In genomic region chr2:72292573-72292972, GRCm38 (mm10) we compare ENCODE assay signal across 19 mouse cellular contexts. TPM values are rescaled to one million over a fixed set of nuclear protein-coding genes. Genes with fewer than 3 reads are reported as not detected.
DNase-seq lines count a peak whose midpoint lies in the region; ATAC-seq and TF ChIP-seq lines count a peak whose summit lies in the region.
"Had no signal": no experiment of that assay in that cellular context is flagged by ENCODE, and none has a peak within 500 bp of the region (broad histone marks: within the 10 kb centered on the region; RNA-seq: fewer than 3 reads in every experiment).

No protein-coding gene starts in this region.

- DNase-seq in liver, adult 2 months (ENCODE audit: extremely low read depth, low read depth, low spot score) = peak; percentile 40
- DNase-seq in liver, postnatal 0 days = no peak
- peak; percentile 36 for DNase-seq in naive thymus-derived CD4-positive, alpha-beta T cell, adult 2 months (ENCODE audit: low read depth)
- DNase-seq in urinary bladder, adult 18-20 months (ENCODE audit: low spot score in 2 of 2) = no peak
- DNase-seq in frontal cortex, postnatal 10 days (ENCODE audit: low spot score in 2 of 2) = no peak
- no peak for DNase-seq in lung, postnatal 10 days
- DNase-seq: adrenal gland, postnatal 10 days; cerebellum, adult 11 months; cerebellum, adult 8-10 months; cerebellum, postnatal 14 days; heart, postnatal 10 days had no signal

- TF ChIP-seq CTCF in liver, adult 2 months (IDR thresholded peaks at IDR 0.05; ENCODE audit: low read depth, low read length) = no peak
- TF ChIP-seq CTCF in liver, postnatal 0 days (IDR thresholded peaks at IDR 0.05; ENCODE audit: low read depth) = no peak

- no peak overlapping the region for H3K9ac ChIP-seq in liver, adult 2 months (ENCODE audit: low read depth, low read length)
- H3K9ac ChIP-seq in liver, postnatal 0 days (replicated peaks) = no peak overlapping the region
- H3K9ac ChIP-seq: embryonic facial prominence, embryonic 13.5 days; forebrain, embryonic 12.5 days; hindbrain, embryonic 14.5 days had no signal

- peaks cover under 1% of the 10 kb centered on the region; the same call in 1 of the 2 replicates for H3K4me1 ChIP-seq in liver, adult 2 months (ENCODE audit: control insufficient read depth, insufficient read depth, low read length)
- peaks cover 14% of the 10 kb centered on the region for H3K4me1 ChIP-seq in liver, postnatal 0 days (ENCODE audit: insufficient read depth)
- H3K4me1 ChIP-seq: forebrain, embryonic 12.5 days had no signal

- no peaks in the 10 kb centered on the region for H3K27me3 ChIP-seq in liver, adult 2 months (ENCODE audit: control insufficient read depth, insufficient read depth, low read length)
- no peaks in the 10 kb centered on the region for H3K27me3 ChIP-seq in liver, postnatal 0 days (ENCODE audit: insufficient read depth, low read length)
- H3K27me3 ChIP-seq: embryonic facial prominence, embryonic 13.5 days had no signal

- no peaks in the 10 kb centered on the region for H3K9me3 ChIP-seq in liver, postnatal 0 days (ENCODE audit: low read length)
- H3K9me3 ChIP-seq: embryonic facial prominence, embryonic 13.5 days; forebrain, embryonic 12.5 days; hindbrain, embryonic 10.5 days had no signal

- no peak overlapping the region for H3K4me3 ChIP-seq in liver, adult 2 months (ENCODE audit: insufficient read depth, low read depth, low read length)
- no peak overlapping the region for H3K4me3 ChIP-seq in liver, postnatal 0 days (ENCODE audit: low read depth, low read length)
- H3K4me3 ChIP-seq: embryonic facial prominence, embryonic 13.5 days; forebrain, embryonic 12.5 days; hindbrain, embryonic 10.5 days had no signal

- no peaks in the 10 kb centered on the region for H3K36me3 ChIP-seq in liver, adult 2 months (ENCODE audit: control insufficient read depth, insufficient read depth, low read length)
- 0 out of 2 replicates have a peak, but pooled peaks cover 2% of the 10 kb centered on the region for H3K36me3 ChIP-seq in liver, postnatal 0 days (replicated peaks; ENCODE audit: insufficient read depth, low read length)
- H3K36me3 ChIP-seq: embryonic facial prominence, embryonic 13.5 days; forebrain, embryonic 12.5 days; hindbrain, embryonic 10.5 days had no signal

- no peak overlapping the region for H3K27ac ChIP-seq in liver, adult 2 months (replicated peaks; ENCODE audit: insufficient read depth, low read depth, low read length)
- no peak overlapping the region for H3K27ac ChIP-seq in liver, postnatal 0 days (ENCODE audit: low read depth)
- H3K27ac ChIP-seq: embryonic facial prominence, embryonic 13.5 days; forebrain, embryonic 12.5 days; hindbrain, embryonic 10.5 days; hindbrain, embryonic 14.5 days had no signal

- H3K79me2 ChIP-seq in liver, adult 2 months (ENCODE audit: control insufficient read depth, insufficient read depth, low read length) = peaks cover 10% of the 10 kb centered on the region; the same call in 1 of the 2 replicates

- no peak overlapping the region for H3K4me2 ChIP-seq in liver, postnatal 0 days (ENCODE audit: low read depth, low read length)
- H3K4me2 ChIP-seq: embryonic facial prominence, embryonic 13.5 days; forebrain, embryonic 12.5 days; hindbrain, embryonic 14.5 days had no signal

- WGBS in liver, adult 2 months = 87% methylated on average over 8 of the region's 8 CpGs
- WGBS in liver, postnatal 0 days (ENCODE audit: insufficient replicate concordance) = 79% methylated on average over 8 of the region's 8 CpGs

- TF ChIP-seq POLR2A in liver, adult 2 months (IDR thresholded peaks at IDR 0.05; ENCODE audit: extremely low read depth, insufficient read depth, low read length) = no peak

- TF ChIP-seq EP300 in liver, postnatal 0 days (IDR thresholded peaks at IDR 0.05; ENCODE audit: low read depth) = no peak

- ATAC-seq in liver, postnatal 0 days = no peak
- peak; percentile 56 for ATAC-seq in CD4-positive, CD25-positive, alpha-beta regulatory T cell, adult 4 months
- peak; percentile 58 to 81 for ATAC-seq in hematopoietic stem cell, adult 5-6 weeks (replicated peaks in 1 of 2; ENCODE audit: insufficient read depth in 1 of 2, low FRiP score in 2 of 2, low TSS enrichment in 1 of 2, low read depth in 1 of 2, poor library complexity in 2 of 2, severe bottlenecking in 2 of 2)
- ATAC-seq: forebrain, embryonic 16.5 days; intestine, embryonic 16.5 days had no signal

RNA-seq across cellular contexts. Expression of gene Map3k20, which starts 7.1 kb away (rescaled TPM):
- total RNA-seq in liver, adult 2 months (2014; rRNA removed) = 11.8 TPM in 2 replicates
- 4.5 and 4.6 TPM in 2 replicates for polyA plus RNA-seq in liver, adult 2 months (2012; rRNA removed)
- polyA plus RNA-seq in liver, postnatal 0 days (2015; fragmentation: Nextera tagmentation; extraction: Ambion mirVana) = 4.0 and 4.8 TPM in 2 replicates
- polyA plus RNA-seq in CD4-positive, CD25-positive, alpha-beta regulatory T cell, adult 4 months (2017; shearing (Covaris generic)) = under 1 TPM in 1 of 2 experiments, not detected in 1; 0.17 TPM
- 39.2 and 43.8 TPM in 2 replicates for total RNA-seq in hematopoietic stem cell, adult 5-6 weeks (2017)

Comparison
In these comparisons a context has a peak if more than half of its experiments do, and no peak if none do; other contexts are left out.
1. DNase-seq: peak in liver, adult 2 months (single experiment) and naive thymus-derived CD4-positive, alpha-beta T cell, adult 2 months (single experiment); none in liver, postnatal 0 days (single experiment), urinary bladder, adult 18-20 months (0 of 2), frontal cortex, postnatal 10 days (0 of 2) and lung, postnatal 10 days (single experiment).